Mouse (Mus musculus) lung, embryonic 16.5 days (tissue): ENCODE results near the gene Siglece. TPM values are rescaled to one million over a fixed set of nuclear protein-coding genes. Genes with fewer than 3 reads are reported as not detected.
A peak's percentile ranks its signal among the peaks of the same experiment; 100 is the strongest.
"Not testable (repeated sequence)": the region's sequence is repeated elsewhere in the genome, so short reads cannot be mapped to it uniquely, and the experiment has no call there.

Source experiments
- ATAC-seq: fragments of 200-750 bp; cut with Nextera tagmentation; 2 replicates; pipeline ENCODE4 v1.8.0; 2017; ENCODE audit warnings: low read depth, mild to moderate bottlenecking, moderate library complexity
- H3K27ac ChIP-seq: fragments of 300-500 bp; sonication (generic); 2 replicates; pipeline ENCODE4 v1.5.1; 2014; ENCODE audit warnings: mild to moderate bottlenecking, control low read depth, low read length
- H3K27me3 ChIP-seq: fragments of 300-500 bp; sonication (generic); 2 replicates; pipeline ENCODE4 v1.6.1; 2014; ENCODE audit warnings: low read depth, low read length, mixed read lengths; ENCODE audit not compliant: control insufficient read depth, insufficient read depth
- H3K36me3 ChIP-seq: fragments of 300-500 bp; sonication (generic); 2 replicates; pipeline ENCODE4 v1.6.1; 2014; ENCODE audit warnings: low read length; ENCODE audit not compliant: control insufficient read depth, insufficient read depth
- H3K4me1 ChIP-seq: fragments of 300-500 bp; sonication (generic); replicated peaks from 2 replicates; pipeline ENCODE4 v1.6.1; 2014; ENCODE audit warnings: low read length, mixed read lengths; ENCODE audit not compliant: control insufficient read depth, insufficient read depth
- H3K4me2 ChIP-seq: fragments of 300-500 bp; sonication (generic); 2 replicates; pipeline ENCODE4 v1.6.1; 2014; ENCODE audit warnings: low read depth, low read length, control low read depth
- H3K4me3 ChIP-seq: fragments of 300-500 bp; sonication (generic); 2 replicates; pipeline ENCODE4 v1.5.1; 2014; ENCODE audit warnings: mild to moderate bottlenecking, low read length, control low read depth
- H3K9ac ChIP-seq: fragments of 300-500 bp; sonication (generic); 2 replicates; pipeline ENCODE4 v1.6.1; 2014; ENCODE audit warnings: low read length, control low read depth
- H3K9me3 ChIP-seq: fragments of 300-500 bp; sonication (generic); 2 replicates; pipeline ENCODE4 v1.6.1; 2016; ENCODE audit warnings: low read length; ENCODE audit not compliant: control insufficient read depth
- WGBS: fragments of 180-500 bp; shearing (Covaris S2); extraction: QIAGEN DNeasy Blood & Tissue Kit; methylation state at CpG from one replicate; pipeline ENCODE4 v1.1.7; 2014; 5-methylcytosine and 5-hydroxymethylcytosine counted together
- polyA plus RNA-seq: library from polyadenylated mRNA; unstranded; fragments of >200 nt; fragmentation: Nextera tagmentation; extraction: Ambion mirVana; gene quantifications from 2 replicates; pipeline ENCODE4 v1.2.1, GENCODE M21; 2015

Gene Siglece
- polyA plus RNA-seq, result 1.2 and 2.2 TPM in 2 replicates

- WGBS, result 50% methylated on average over 1 of the region's 1 CpGs
- H3K27ac ChIP-seq, result no peak within 1 kb of the TSS
- no peaks in the 10 kb centered on the region for H3K36me3 ChIP-seq
- no peak within 1 kb of the TSS for H3K4me3 ChIP-seq
- H3K4me1 ChIP-seq, result no peaks in the 10 kb centered on the region
- no peak within 1 kb of the TSS for H3K9ac ChIP-seq
- ATAC-seq, result no peak
- H3K4me2 ChIP-seq, result no peak within 1 kb of the TSS
- no peaks in the 10 kb centered on the region for H3K9me3 ChIP-seq
- H3K27me3 ChIP-seq, result no peaks in the 10 kb centered on the region
Measured at GRCm38 (mm10) chr7:43660002-43660401, at the start of gene Siglece. Siglece (minus strand) TSS chr7:43660161.

- H3K27me3 ChIP-seq, result no peaks in the 10 kb centered on the region
- no peaks in the 10 kb centered on the region for H3K36me3 ChIP-seq
- H3K4me1 ChIP-seq, result peaks cover 2% of the 10 kb centered on the region
- no peak within 1 kb of the TSS for H3K9ac ChIP-seq
- no peak for ATAC-seq
- H3K4me2 ChIP-seq, result no peak within 1 kb of the TSS
- H3K4me3 ChIP-seq, result no peak within 1 kb of the TSS
- H3K9me3 ChIP-seq, result no peaks in the 10 kb centered on the region
- H3K27ac ChIP-seq, result no peak within 1 kb of the TSS
Measured at GRCm38 (mm10) chr7:43690118-43690517, 30.2 kb upstream of the Siglece start, which contains the start of gene Klk14. Klk14 (plus strand) TSS chr7:43690418.

GRCm38 (mm10) chr7:43685088-43685487 lies 25.1 kb upstream of the Siglece start:
- H3K36me3 ChIP-seq, result no peaks in the 10 kb centered on the region
- H3K4me2 ChIP-seq, result no peak overlapping the region
- WGBS, result 37% methylated on average over 7 of the region's 7 CpGs
- H3K4me1 ChIP-seq, result peaks cover 6% of the 10 kb centered on the region
- H3K9me3 ChIP-seq, result no peaks in the 10 kb centered on the region
- no peak overlapping the region for H3K9ac ChIP-seq
- no peak overlapping the region for H3K4me3 ChIP-seq
- ATAC-seq, result peak; percentile 55
- no peaks in the 10 kb centered on the region for H3K27me3 ChIP-seq
- H3K27ac ChIP-seq, result no peak overlapping the region

- H3K36me3 ChIP-seq, result not testable (repeated sequence)
Measured at GRCm38 (mm10) chr7:43682511-43682910, 22.6 kb upstream of the Siglece start.

GRCm38 (mm10) chr7:43680960-43681359 lies 21.0 kb upstream of the Siglece start:
- 16% methylated on average over 5 of the region's 5 CpGs for WGBS
- Histone ChIP-seq H3K9me3 (peaks cover 3% of the 10 kb centered on the region; the same call in 1 of the 2 replicates), H3K27me3 (no peaks in the 10 kb centered on the region), H3K4me3 (no peak overlapping the region), H3K4me1 (peaks cover 6% of the 10 kb centered on the region), H3K4me2 (no peak overlapping the region), H3K27ac (no peak overlapping the region), H3K9ac (no peak overlapping the region), H3K36me3 (peaks cover 24% of the 10 kb centered on the region)
- no peak; the same call in 1 of the 2 replicates for ATAC-seq

More at GRCm38 (mm10) chr7:43682511-43682910, 22.6 kb upstream of the Siglece start:
- WGBS, result 8% methylated on average over 1 of the region's 1 CpGs
- not testable (repeated sequence) for H3K27me3 ChIP-seq, ATAC-seq, H3K9ac ChIP-seq, H3K27ac ChIP-seq, H3K4me3 ChIP-seq, H3K4me1 ChIP-seq, H3K9me3 ChIP-seq, H3K4me2 ChIP-seq

GRCm38 (mm10) chr7:43678517-43678916 lies 18.6 kb upstream of the Siglece start:
- H3K4me2 ChIP-seq, result no peak overlapping the region
- no peak for ATAC-seq
- no peak overlapping the region for H3K27ac ChIP-seq

GRCm38 (mm10) chr7:43675091-43675490 lies 15.1 kb upstream of the Siglece start:
- Histone ChIP-seq H3K4me3 (no peak overlapping the region), H3K36me3 (peaks cover 36% of the 10 kb centered on the region), H3K4me2 (no peak overlapping the region), H3K9ac (no peak overlapping the region), H3K9me3 (peaks cover 3% of the 10 kb centered on the region; the same call in 1 of the 2 replicates), H3K27ac (no peak overlapping the region), H3K27me3 (no peaks in the 10 kb centered on the region), H3K4me1 (peaks cover 8% of the 10 kb centered on the region)
- no peak for ATAC-seq
- WGBS, result 89% methylated on average over 32 of the region's 32 CpGs

More at GRCm38 (mm10) chr7:43678517-43678916, 18.6 kb upstream of the Siglece start:
- H3K4me3 ChIP-seq, result no peak overlapping the region
- peaks cover 3% of the 10 kb centered on the region; the same call in 1 of the 2 replicates for H3K9me3 ChIP-seq
- peaks cover 36% of the 10 kb centered on the region for H3K36me3 ChIP-seq
- H3K9ac ChIP-seq, result no peak overlapping the region
- H3K4me1 ChIP-seq, result no peaks in the 10 kb centered on the region
- no peaks in the 10 kb centered on the region for H3K27me3 ChIP-seq

- peak overlapping the region; percentile 65 for H3K27ac ChIP-seq
- no peaks in the 10 kb centered on the region for H3K27me3 ChIP-seq
- peaks cover 29% of the 10 kb centered on the region for H3K36me3 ChIP-seq
- peak overlapping the region; percentile 84 for H3K9ac ChIP-seq
- ATAC-seq, result peak; percentile 5; the same call in 1 of the 2 replicates
- H3K4me1 ChIP-seq, result peaks cover 8% of the 10 kb centered on the region
- H3K9me3 ChIP-seq, result peaks cover 3% of the 10 kb centered on the region; the same call in 1 of the 2 replicates
- H3K4me2 ChIP-seq, result peak overlapping the region; percentile 71
- WGBS, result 8% methylated on average over 10 of the region's 10 CpGs
- H3K4me3 ChIP-seq, result peak overlapping the region; percentile 81
Measured at GRCm38 (mm10) chr7:43672581-43673260, 12.8 kb upstream of the Siglece start.

- Histone ChIP-seq H3K4me2 (peak within 1 kb of the TSS; percentile 71), H3K4me3 (peak within 1 kb of the TSS; percentile 81), H3K27me3 (no peaks in the 10 kb centered on the region), H3K4me1 (peaks cover 8% of the 10 kb centered on the region), H3K9me3 (peaks cover 3% of the 10 kb centered on the region; the same call in 1 of the 2 replicates), H3K27ac (peak within 1 kb of the TSS; percentile 65), H3K9ac (peak within 1 kb of the TSS; percentile 84), H3K36me3 (peaks cover 22% of the 10 kb centered on the region)
- peak; percentile 98 for ATAC-seq
- under 1% methylated on average over 26 of the region's 26 CpGs for WGBS
Measured at GRCm38 (mm10) chr7:43671809-43672580, 12.0 kb upstream of the Siglece start, which contains the start of gene Ctu1. Ctu1 (plus strand) TSS chr7:43672016.
